17 mouse cellular contexts compared by ENCODE assay signal in genomic region chr11:115335223-115335622, GRCm38 (mm10). TPM values are rescaled to one million over a fixed set of nuclear protein-coding genes. Genes with fewer than 3 reads are reported as not detected.
A peak's percentile ranks its signal among the peaks of the same experiment; 100 is the strongest.
DNase-seq lines count a peak whose midpoint lies in the region; ATAC-seq and TF ChIP-seq lines count a peak whose summit lies in the region.
"Had no signal": no experiment of that assay in that cellular context is flagged by ENCODE, and none has a peak within 500 bp of the region (broad histone marks: within the 10 kb centered on the region; RNA-seq: fewer than 3 reads in every experiment).

No protein-coding gene starts in this region.

- no peak overlapping the region for H3K4me3 ChIP-seq in intestine, embryonic 16.5 days (ENCODE audit: low read length)
- no peak overlapping the region for H3K4me3 ChIP-seq in intestine, embryonic 15.5 days (replicated peaks)
- H3K4me3 ChIP-seq in midbrain, embryonic 13.5 days (replicated peaks): no peak overlapping the region
- H3K4me3 ChIP-seq in midbrain, embryonic 11.5 days (ENCODE audit: low read depth, low read length): no peak overlapping the region
- H3K4me3 ChIP-seq in midbrain, embryonic 16.5 days (ENCODE audit: low read depth, low read length): no peak overlapping the region
- no peak overlapping the region for H3K4me3 ChIP-seq in stomach, postnatal 0 days (ENCODE audit: low read depth, low read length)
- H3K4me3 ChIP-seq in liver, embryonic 12.5 days: no peak overlapping the region
- H3K4me3 ChIP-seq: heart, embryonic 15.5 days; megakaryocyte, embryonic 14.5 days had no signal

- peaks cover 11% of the 10 kb centered on the region for H3K4me1 ChIP-seq in intestine, embryonic 16.5 days (ENCODE audit: control insufficient read depth, insufficient read depth, low read length)
- H3K4me1 ChIP-seq in intestine, embryonic 15.5 days (replicated peaks): peaks cover 12% of the 10 kb centered on the region; the same call in 1 of the 2 replicates
- peaks cover 11% of the 10 kb centered on the region for H3K4me1 ChIP-seq in midbrain, embryonic 13.5 days (replicated peaks)
- H3K4me1 ChIP-seq in midbrain, embryonic 11.5 days (ENCODE audit: control insufficient read depth, insufficient read depth, low read length): peaks cover 5% of the 10 kb centered on the region
- no peaks in the 10 kb centered on the region; the same call in 1 of the 2 replicates for H3K4me1 ChIP-seq in midbrain, embryonic 16.5 days (ENCODE audit: control insufficient read depth, insufficient read depth, low read length)
- H3K4me1 ChIP-seq in stomach, postnatal 0 days (replicated peaks; ENCODE audit: control insufficient read depth, insufficient read depth): 0 out of 2 replicates have a peak, but pooled peaks cover 3% of the 10 kb centered on the region
- no peaks in the 10 kb centered on the region for H3K4me1 ChIP-seq in liver, embryonic 12.5 days

- WGBS in intestine, embryonic 16.5 days: 52% methylated on average over 12 of the region's 12 CpGs
- WGBS in intestine, embryonic 15.5 days: 55% methylated on average over 12 of the region's 12 CpGs
- 56% methylated on average over 12 of the region's 12 CpGs for WGBS in midbrain, embryonic 13.5 days
- WGBS in midbrain, embryonic 11.5 days: 57% methylated on average over 12 of the region's 12 CpGs
- 59% methylated on average over 12 of the region's 12 CpGs for WGBS in midbrain, embryonic 16.5 days
- WGBS in stomach, postnatal 0 days: 32% methylated on average over 12 of the region's 12 CpGs
- WGBS in liver, embryonic 12.5 days (ENCODE audit: insufficient replicate concordance): 45% methylated on average over 12 of the region's 12 CpGs

- H3K27me3 ChIP-seq in intestine, embryonic 16.5 days (replicated peaks; ENCODE audit: control insufficient read depth, insufficient read depth, low read length): peaks cover 38% of the 10 kb centered on the region
- peaks cover 58% of the 10 kb centered on the region for H3K27me3 ChIP-seq in intestine, embryonic 15.5 days (replicated peaks)
- peaks cover 65% of the 10 kb centered on the region for H3K27me3 ChIP-seq in midbrain, embryonic 13.5 days
- H3K27me3 ChIP-seq in midbrain, embryonic 11.5 days (ENCODE audit: control insufficient read depth, insufficient read depth, low read length): peaks cover 21% of the 10 kb centered on the region
- peaks cover 16% of the 10 kb centered on the region; the same call in 1 of the 2 replicates for H3K27me3 ChIP-seq in midbrain, embryonic 16.5 days (ENCODE audit: control insufficient read depth, insufficient read depth, low read depth, low read length)
- H3K27me3 ChIP-seq in stomach, postnatal 0 days (ENCODE audit: control insufficient read depth, insufficient read depth, low read length): peaks cover 3% of the 10 kb centered on the region; the same call in 1 of the 2 replicates
- H3K27me3 ChIP-seq in liver, embryonic 12.5 days (replicated peaks): peaks cover 91% of the 10 kb centered on the region

- no peak for TF ChIP-seq EP300 in stomach, postnatal 0 days (optimal IDR thresholded peaks at IDR 0.05)

- H3K36me3 ChIP-seq in intestine, embryonic 16.5 days (ENCODE audit: control insufficient read depth, insufficient read depth, low read length): no peaks in the 10 kb centered on the region
- no peaks in the 10 kb centered on the region for H3K36me3 ChIP-seq in intestine, embryonic 15.5 days
- no peaks in the 10 kb centered on the region for H3K36me3 ChIP-seq in midbrain, embryonic 13.5 days
- no peaks in the 10 kb centered on the region for H3K36me3 ChIP-seq in midbrain, embryonic 11.5 days (ENCODE audit: control insufficient read depth, insufficient read depth, low read length)
- no peaks in the 10 kb centered on the region for H3K36me3 ChIP-seq in midbrain, embryonic 16.5 days (ENCODE audit: control insufficient read depth, insufficient read depth, low read length)
- no peaks in the 10 kb centered on the region for H3K36me3 ChIP-seq in stomach, postnatal 0 days (ENCODE audit: control insufficient read depth, insufficient read depth, low read length)
- no peaks in the 10 kb centered on the region for H3K36me3 ChIP-seq in liver, embryonic 12.5 days
- H3K36me3 ChIP-seq: heart, embryonic 15.5 days had no signal

- H3K9ac ChIP-seq in intestine, embryonic 16.5 days (ENCODE audit: low read depth, low read length): no peak overlapping the region
- no peak overlapping the region for H3K9ac ChIP-seq in intestine, embryonic 15.5 days
- no peak overlapping the region for H3K9ac ChIP-seq in midbrain, embryonic 13.5 days (replicated peaks)
- no peak overlapping the region for H3K9ac ChIP-seq in midbrain, embryonic 11.5 days (ENCODE audit: low read length)
- H3K9ac ChIP-seq in midbrain, embryonic 16.5 days (ENCODE audit: low read depth, low read length): no peak overlapping the region
- H3K9ac ChIP-seq in stomach, postnatal 0 days (ENCODE audit: low read length): no peak overlapping the region
- no peak overlapping the region for H3K9ac ChIP-seq in liver, embryonic 12.5 days
- H3K9ac ChIP-seq: heart, embryonic 15.5 days had no signal

- peak overlapping the region; percentile 43; the same call in 1 of the 2 replicates for H3K4me2 ChIP-seq in intestine, embryonic 16.5 days (ENCODE audit: low read depth, low read length)
- H3K4me2 ChIP-seq in intestine, embryonic 15.5 days (replicated peaks): no peak overlapping the region
- peak overlapping the region; percentile 58; the same call in 1 of the 2 replicates for H3K4me2 ChIP-seq in midbrain, embryonic 13.5 days (replicated peaks)
- no peak overlapping the region for H3K4me2 ChIP-seq in midbrain, embryonic 11.5 days
- peak overlapping the region; percentile 63 for H3K4me2 ChIP-seq in midbrain, embryonic 16.5 days (ENCODE audit: low read length)
- H3K4me2 ChIP-seq in stomach, postnatal 0 days (replicated peaks; ENCODE audit: low read depth): peak overlapping the region; percentile 42
- H3K4me2 ChIP-seq in liver, embryonic 12.5 days: no peak overlapping the region
- H3K4me2 ChIP-seq: heart, embryonic 15.5 days had no signal

- no peak for ATAC-seq in intestine, embryonic 16.5 days
- no peak for ATAC-seq in intestine, embryonic 15.5 days
- ATAC-seq in midbrain, embryonic 13.5 days: no peak
- no peak for ATAC-seq in midbrain, embryonic 11.5 days (ENCODE audit: low FRiP score)
- no peak for ATAC-seq in midbrain, embryonic 16.5 days
- ATAC-seq in stomach, postnatal 0 days (ENCODE audit: low FRiP score, low TSS enrichment): no peak
- no peak for ATAC-seq in liver, embryonic 12.5 days
- ATAC-seq: Patski had no signal

- no peak for DNase-seq in midbrain, embryonic 11.5 days (ENCODE audit: low spot score, missing footprints)
- peak; percentile 71 for DNase-seq in stomach, postnatal 0 days (ENCODE audit: low spot score)
- DNase-seq: cerebellum, adult 11-12 months; layer of hippocampus, postnatal 36 days; right cerebral cortex, adult 18-20 months; thymus, postnatal 14 days had no signal

- no peak overlapping the region for H3K27ac ChIP-seq in intestine, embryonic 16.5 days (ENCODE audit: low read length)
- no peak overlapping the region for H3K27ac ChIP-seq in intestine, embryonic 15.5 days
- no peak overlapping the region for H3K27ac ChIP-seq in midbrain, embryonic 13.5 days
- no peak overlapping the region for H3K27ac ChIP-seq in midbrain, embryonic 11.5 days (ENCODE audit: low read depth, low read length)
- H3K27ac ChIP-seq in midbrain, embryonic 16.5 days (ENCODE audit: low read length): no peak overlapping the region
- peak overlapping the region; percentile 49; the same call in 1 of the 2 replicates for H3K27ac ChIP-seq in stomach, postnatal 0 days (replicated peaks)
- no peak overlapping the region for H3K27ac ChIP-seq in liver, embryonic 12.5 days
- H3K27ac ChIP-seq: heart, embryonic 15.5 days had no signal

- TF ChIP-seq CTCF in stomach, postnatal 0 days (IDR thresholded peaks at IDR 0.05; ENCODE audit: low read depth): no peak

- H3K9me3 ChIP-seq in intestine, embryonic 16.5 days (ENCODE audit: control insufficient read depth, low read length): no peaks in the 10 kb centered on the region
- H3K9me3 ChIP-seq in intestine, embryonic 15.5 days: no peaks in the 10 kb centered on the region
- no peaks in the 10 kb centered on the region for H3K9me3 ChIP-seq in midbrain, embryonic 13.5 days
- H3K9me3 ChIP-seq in midbrain, embryonic 11.5 days (ENCODE audit: control insufficient read depth, low read length): no peaks in the 10 kb centered on the region
- H3K9me3 ChIP-seq in midbrain, embryonic 16.5 days (replicated peaks; ENCODE audit: control insufficient read depth, low read length, poor library complexity, severe bottlenecking): no peaks in the 10 kb centered on the region
- H3K9me3 ChIP-seq in stomach, postnatal 0 days (ENCODE audit: control insufficient read depth, low read length): no peaks in the 10 kb centered on the region
- no peaks in the 10 kb centered on the region for H3K9me3 ChIP-seq in liver, embryonic 12.5 days (replicated peaks)
- H3K9me3 ChIP-seq: heart, embryonic 15.5 days; megakaryocyte, embryonic 14.5 days had no signal

RNA-seq across cellular contexts. Expression of gene Otop3, which starts 0.7 kb away (rescaled TPM):
- 1.5 and 2.1 TPM in 2 replicates for polyA plus RNA-seq in intestine, embryonic 16.5 days (2015; fragmentation: Nextera tagmentation; extraction: Ambion mirVana)
- polyA plus RNA-seq in intestine, embryonic 15.5 days (2015; fragmentation: Nextera tagmentation; extraction: Ambion mirVana): 0.77 and 1.2 TPM in 2 replicates
- polyA plus RNA-seq in midbrain, embryonic 13.5 days (2015; fragmentation: Nextera tagmentation; extraction: Ambion mirVana): 0.30 and 0.35 TPM in 2 replicates
- polyA plus RNA-seq in midbrain, embryonic 11.5 days (2014; fragmentation: Nextera tagmentation; extraction: Ambion mirVana): 0.18 and 0.34 TPM in 2 replicates
- polyA plus RNA-seq in midbrain, embryonic 16.5 days (2015; fragmentation: Nextera tagmentation; extraction: Ambion mirVana): 0.78 and 0.80 TPM in 2 replicates
- polyA plus RNA-seq in stomach, postnatal 0 days (2015; fragmentation: Nextera tagmentation; extraction: Ambion mirVana): 20.5 and 21.0 TPM in 2 replicates
- polyA plus RNA-seq in liver, embryonic 12.5 days (2016; fragmentation: Nextera tagmentation; extraction: Ambion mirVana): not detected in 2 replicates
- polyA plus RNA-seq: heart, embryonic 15.5 days; limb, embryonic 11.5 days; Patski had no signal

RNA-seq across cellular contexts. Expression of gene Ush1g, which starts 13.4 kb away (rescaled TPM):
- 0.06 and 0.11 TPM in 2 replicates for polyA plus RNA-seq in intestine, embryonic 16.5 days (2015; fragmentation: Nextera tagmentation; extraction: Ambion mirVana)
- polyA plus RNA-seq in intestine, embryonic 15.5 days (2015; fragmentation: Nextera tagmentation; extraction: Ambion mirVana): 0.08 TPM in 1 of 2 replicates, not detected in the other
- polyA plus RNA-seq in midbrain, embryonic 13.5 days (2015; fragmentation: Nextera tagmentation; extraction: Ambion mirVana): 0.05 TPM in 1 of 2 replicates, not detected in the other
- 0.08 TPM in 1 of 2 replicates, not detected in the other for polyA plus RNA-seq in midbrain, embryonic 11.5 days (2014; fragmentation: Nextera tagmentation; extraction: Ambion mirVana)
- polyA plus RNA-seq in midbrain, embryonic 16.5 days (2015; fragmentation: Nextera tagmentation; extraction: Ambion mirVana): 0.10 and 0.20 TPM in 2 replicates
- 0.34 and 0.36 TPM in 2 replicates for polyA plus RNA-seq in stomach, postnatal 0 days (2015; fragmentation: Nextera tagmentation; extraction: Ambion mirVana)
- polyA plus RNA-seq in liver, embryonic 12.5 days (2016; fragmentation: Nextera tagmentation; extraction: Ambion mirVana): 0.25 and 0.32 TPM in 2 replicates
- polyA plus RNA-seq: limb, embryonic 11.5 days had no signal

RNA-seq across cellular contexts. Expression of gene Otop2, which starts 28.3 kb away (rescaled TPM):
- polyA plus RNA-seq in intestine, embryonic 16.5 days (2015; fragmentation: Nextera tagmentation; extraction: Ambion mirVana): 0.11 TPM in 1 of 2 replicates, not detected in the other
- polyA plus RNA-seq in intestine, embryonic 15.5 days (2015; fragmentation: Nextera tagmentation; extraction: Ambion mirVana): not detected in 2 replicates
- not detected in 2 replicates for polyA plus RNA-seq in midbrain, embryonic 13.5 days (2015; fragmentation: Nextera tagmentation; extraction: Ambion mirVana)
- not detected in 2 replicates for polyA plus RNA-seq in midbrain, embryonic 11.5 days (2014; fragmentation: Nextera tagmentation; extraction: Ambion mirVana)
- polyA plus RNA-seq in midbrain, embryonic 16.5 days (2015; fragmentation: Nextera tagmentation; extraction: Ambion mirVana): 0.09 and 0.29 TPM in 2 replicates
- 4.2 and 4.7 TPM in 2 replicates for polyA plus RNA-seq in stomach, postnatal 0 days (2015; fragmentation: Nextera tagmentation; extraction: Ambion mirVana)
- polyA plus RNA-seq in liver, embryonic 12.5 days (2016; fragmentation: Nextera tagmentation; extraction: Ambion mirVana): not detected in 2 replicates
- polyA plus RNA-seq: heart, embryonic 15.5 days; intestine, embryonic 14.5 days; limb, embryonic 11.5 days; liver, embryonic 16.5 days; Patski had no signal

RNA-seq across cellular contexts. Expression of gene Hid1, which starts 32.3 kb away (rescaled TPM):
- 20.5 and 22.0 TPM in 2 replicates for polyA plus RNA-seq in intestine, embryonic 16.5 days (2015; fragmentation: Nextera tagmentation; extraction: Ambion mirVana)
- 17.1 and 22.7 TPM in 2 replicates for polyA plus RNA-seq in intestine, embryonic 15.5 days (2015; fragmentation: Nextera tagmentation; extraction: Ambion mirVana)
- polyA plus RNA-seq in midbrain, embryonic 13.5 days (2015; fragmentation: Nextera tagmentation; extraction: Ambion mirVana): 47.4 and 48.0 TPM in 2 replicates
- polyA plus RNA-seq in midbrain, embryonic 11.5 days (2014; fragmentation: Nextera tagmentation; extraction: Ambion mirVana): 17.8 and 18.3 TPM in 2 replicates
- 68.6 and 75.2 TPM in 2 replicates for polyA plus RNA-seq in midbrain, embryonic 16.5 days (2015; fragmentation: Nextera tagmentation; extraction: Ambion mirVana)
- polyA plus RNA-seq in stomach, postnatal 0 days (2015; fragmentation: Nextera tagmentation; extraction: Ambion mirVana): 37.5 and 42.7 TPM in 2 replicates
- 1.8 TPM in 2 replicates for polyA plus RNA-seq in liver, embryonic 12.5 days (2016; fragmentation: Nextera tagmentation; extraction: Ambion mirVana)

RNA-seq across cellular contexts. Expression of gene Fads6, which starts 37.8 kb away (rescaled TPM):
- 1.2 and 1.5 TPM in 2 replicates for polyA plus RNA-seq in intestine, embryonic 16.5 days (2015; fragmentation: Nextera tagmentation; extraction: Ambion mirVana)
- polyA plus RNA-seq in intestine, embryonic 15.5 days (2015; fragmentation: Nextera tagmentation; extraction: Ambion mirVana): 1.5 and 1.7 TPM in 2 replicates
- polyA plus RNA-seq in midbrain, embryonic 13.5 days (2015; fragmentation: Nextera tagmentation; extraction: Ambion mirVana): 0.41 and 0.43 TPM in 2 replicates
- polyA plus RNA-seq in midbrain, embryonic 11.5 days (2014; fragmentation: Nextera tagmentation; extraction: Ambion mirVana): 0.23 and 0.28 TPM in 2 replicates
- 0.91 and 1.4 TPM in 2 replicates for polyA plus RNA-seq in midbrain, embryonic 16.5 days (2015; fragmentation: Nextera tagmentation; extraction: Ambion mirVana)
- polyA plus RNA-seq in stomach, postnatal 0 days (2015; fragmentation: Nextera tagmentation; extraction: Ambion mirVana): 1.3 and 1.5 TPM in 2 replicates
- polyA plus RNA-seq in liver, embryonic 12.5 days (2016; fragmentation: Nextera tagmentation; extraction: Ambion mirVana): 2.2 and 2.4 TPM in 2 replicates

Comparison
In these comparisons a context has a peak if more than half of its experiments do, and no peak if none do; other contexts are left out.
1. H3K4me2 ChIP-seq: peak in intestine, embryonic 16.5 days (single experiment), midbrain, embryonic 13.5 days (single experiment), midbrain, embryonic 16.5 days (single experiment) and stomach, postnatal 0 days (single experiment); none in intestine, embryonic 15.5 days (single experiment), midbrain, embryonic 11.5 days (single experiment) and liver, embryonic 12.5 days (single experiment).